Mouse (Mus musculus): ENCODE data around the gene Cass4. TPM values are rescaled to one million over a fixed set of nuclear protein-coding genes. Genes with fewer than 3 reads are reported as not detected.

Gene Cass4
- total and polyA plus RNA-seq, 3 experiments = 2.9 to 5.3 (median 3.8) TPM

GRCm38 (mm10) chr2:172410686-172411085 is 17.1 kb downstream of the Cass4 start:
- peaks cover 20 to 62% of the 10 kb centered on the region in 2 experiments for H3K4me1 ChIP-seq (ENCODE audit: control insufficient read depth in 1 of 2, insufficient read depth in 2 of 2)
- H3K27me3 ChIP-seq (replicated peaks) = no peaks in the 10 kb centered on the region
- no peak for DNase-seq (ENCODE audit: extremely low read depth)
- no peaks in the 10 kb centered on the region for H3K79me2 ChIP-seq (replicated peaks; ENCODE audit: control insufficient read depth, extremely low read depth, insufficient read depth, poor library complexity, severe bottlenecking)
- H3K36me3 ChIP-seq (replicated peaks in 1 of 2; ENCODE audit: control insufficient read depth in 1 of 2, insufficient read depth in 1 of 2, low read length in 1 of 2) = peaks cover 0 to 5% of the 10 kb centered on the region in 2 experiments
- H3K4me3 ChIP-seq (replicated peaks in 1 of 3; ENCODE audit: low read depth in 2 of 3, low read length in 2 of 3, poor library complexity in 1 of 3) = no peak overlapping the region
- no peak overlapping the region for H3K9ac ChIP-seq (ENCODE audit: insufficient read depth, low read depth)
- H3K4me2 ChIP-seq (ENCODE audit: insufficient read depth, low read depth, poor library complexity, severe bottlenecking) = no peak overlapping the region
- TF ChIP-seq IRF4 (IDR thresholded peaks at IDR 0.05; ENCODE audit: low read depth, low read length) (no peak), ELF1 (IDR thresholded peaks at IDR 0.05; ENCODE audit: low read depth, low read length) (no peak), TBP (conservative IDR thresholded peaks at IDR 0.05; ENCODE audit: low read depth, low read length) (no peak), JUND (conservative IDR thresholded peaks at IDR 0.05; ENCODE audit: low read depth, low read length) (no peak), NRF1 (IDR thresholded peaks at IDR 0.05; ENCODE audit: low read depth, low read length) (no peak), MAZ (IDR thresholded peaks at IDR 0.05; ENCODE audit: low read depth, low read length) (no peak), RCOR1 (conservative IDR thresholded peaks at IDR 0.05; ENCODE audit: low read depth, low read length) (no peak), ZNF384 (IDR thresholded peaks at IDR 0.05; ENCODE audit: low read depth, low read length) (no peak), MXI1 (IDR thresholded peaks at IDR 0.05; ENCODE audit: low read depth, low read length) (no peak), ZC3H11A (IDR thresholded peaks at IDR 0.05; ENCODE audit: low read depth, low read length) (no peak), KAT2A (IDR thresholded peaks at IDR 0.05; ENCODE audit: insufficient replicate concordance, low read length) (no peak), ZMIZ1 (IDR thresholded peaks at IDR 0.05; ENCODE audit: low read depth, low read length) (no peak), PAX5 (IDR thresholded peaks at IDR 0.05; ENCODE audit: low read length) (no peak), E2F4 (IDR thresholded peaks at IDR 0.05; ENCODE audit: insufficient replicate concordance, low read depth, low read length) (no peak), USF1 (IDR thresholded peaks at IDR 0.05; ENCODE audit: low read depth, low read length) (no peak), SMC3 (IDR thresholded peaks at IDR 0.05; ENCODE audit: low read depth, low read length) (no peak), MYC (IDR thresholded peaks at IDR 0.05; ENCODE audit: low read depth, low read length) (no peak), HCFC1 (IDR thresholded peaks at IDR 0.05; ENCODE audit: low read depth, low read length) (no peak), MAX (IDR thresholded peaks at IDR 0.05; ENCODE audit: low read length) (no peak)
- H3K9me3 ChIP-seq (replicated peaks; ENCODE audit: low read length) = no peaks in the 10 kb centered on the region
- H3K27ac ChIP-seq (ENCODE audit: insufficient read depth, low read depth) = no peak overlapping the region
- in situ Hi-C loops (cut with MboI; ENCODE audit: low pct_ligation_motif_present, low pct_unique_long_range_greater_than_20kb, low sequenced_read_pairs) = no loop called here
- dilution Hi-C loops (cut with MboI; ENCODE audit: extremely low pct_ligation_motif_present, extremely low pct_unique_long_range_greater_than_20kb, low sequenced_read_pairs) = no loop called here

GRCm38 (mm10) chr2:172411091-172411490 is 17.5 kb downstream of the Cass4 start:
- no peak for TF ChIP-seq MXI1 (IDR thresholded peaks at IDR 0.05; ENCODE audit: low read depth, low read length)
- no peak for TF ChIP-seq TCF12 (IDR thresholded peaks at IDR 0.05; ENCODE audit: low read depth, low read length)
- no peak for TF ChIP-seq JUN (IDR thresholded peaks at IDR 0.05; ENCODE audit: insufficient read depth, low read depth, low read length)
- no peak for TF ChIP-seq SIN3A (IDR thresholded peaks at IDR 0.05; ENCODE audit: low read length)
- no peak for TF ChIP-seq ZMIZ1 (IDR thresholded peaks at IDR 0.05; ENCODE audit: low read depth, low read length)
- no peak for TF ChIP-seq NELFE (IDR thresholded peaks at IDR 0.05; ENCODE audit: low read depth, low read length)
- TF ChIP-seq USF2 (conservative IDR thresholded peaks at IDR 0.05; ENCODE audit: low read depth, low read length) = no peak
- TF ChIP-seq UBTF (IDR thresholded peaks at IDR 0.05; ENCODE audit: low read depth, low read length) = no peak
- TF ChIP-seq MAZ (IDR thresholded peaks at IDR 0.05; ENCODE audit: low read depth, low read length) = no peak
- no peak for TF ChIP-seq JUND (conservative IDR thresholded peaks at IDR 0.05; ENCODE audit: low read depth, low read length)
- no peak for TF ChIP-seq ELF1 (IDR thresholded peaks at IDR 0.05; ENCODE audit: low read depth, low read length)
- no peak for TF ChIP-seq RCOR1 (conservative IDR thresholded peaks at IDR 0.05; ENCODE audit: low read depth, low read length)

More at GRCm38 (mm10) chr2:172411091-172411490, 17.5 kb downstream of the Cass4 start:
- Histone ChIP-seq H3K36me3 (replicated peaks in 1 of 2; ENCODE audit: control insufficient read depth in 1 of 2, insufficient read depth in 1 of 2, low read length in 1 of 2) (peaks cover 0 to 5% of the 10 kb centered on the region in 2 experiments), H3K4me2 (ENCODE audit: insufficient read depth, low read depth, poor library complexity, severe bottlenecking) (no peak overlapping the region), H3K79me2 (replicated peaks; ENCODE audit: control insufficient read depth, extremely low read depth, insufficient read depth, poor library complexity, severe bottlenecking) (no peaks in the 10 kb centered on the region), H3K9ac (ENCODE audit: insufficient read depth, low read depth) (no peak overlapping the region), H3K9me3 (replicated peaks; ENCODE audit: low read length) (no peaks in the 10 kb centered on the region), H3K4me1 (ENCODE audit: control insufficient read depth in 1 of 2, insufficient read depth in 2 of 2) (peaks cover 18 to 62% of the 10 kb centered on the region in 2 experiments), H3K27me3 (replicated peaks) (no peaks in the 10 kb centered on the region), H3K27ac (ENCODE audit: insufficient read depth, low read depth) (no peak overlapping the region), H3K4me3 (replicated peaks in 1 of 3; ENCODE audit: low read depth in 2 of 3, low read length in 2 of 3, poor library complexity in 1 of 3) (no peak overlapping the region)
- DNase-seq (ENCODE audit: extremely low read depth) = no peak
- in situ Hi-C loops (cut with MboI; ENCODE audit: low pct_ligation_motif_present, low pct_unique_long_range_greater_than_20kb, low sequenced_read_pairs) = no loop called here
- dilution Hi-C loops (cut with MboI; ENCODE audit: extremely low pct_ligation_motif_present, extremely low pct_unique_long_range_greater_than_20kb, low sequenced_read_pairs) = no loop called here

Data from CH12.LX (cell line).